Mouse (Mus musculus) olfactory bulb, adult 2 months (tissue): ENCODE measurements around the gene Kcp. TPM values are rescaled to one million over a fixed set of nuclear protein-coding genes. Genes with fewer than 3 reads are reported as not detected.
A peak's percentile ranks its signal among the peaks of the same experiment; 100 is the strongest.

Source experiments
- H3K27ac ChIP-seq: fragments of 200-500 bp; 2 replicates; pipeline ENCODE4 v1.5.1; 2012; ENCODE audit warnings: low read depth, low read length; ENCODE audit not compliant: insufficient read depth
- H3K4me1 ChIP-seq: fragments of 200-500 bp; 2 replicates; pipeline ENCODE4 v1.6.1; 2012; ENCODE audit warnings: low read length; ENCODE audit not compliant: control insufficient read depth, insufficient read depth
- H3K4me3 ChIP-seq: fragments of 200-500 bp; 2 replicates; pipeline ENCODE4 v1.5.1; 2012; ENCODE audit warnings: mild to moderate bottlenecking, low read depth, low read length, moderate library complexity; ENCODE audit not compliant: insufficient read depth
- CTCF ChIP-seq: fragments of 200-500 bp; IDR thresholded peaks from 2 replicates; pipeline ENCODE4 v1.5.1; 2012; ENCODE audit warnings: low read depth, mild to moderate bottlenecking, low read length, moderate library complexity; ENCODE audit not compliant: insufficient read depth
- POLR2A ChIP-seq: fragments of 200-500 bp; IDR thresholded peaks from 2 replicates; pipeline ENCODE4 v1.6.1; 2012; ENCODE audit warnings: mild to moderate bottlenecking, low read depth, low read length, moderate library complexity; ENCODE audit not compliant: insufficient read depth
- WGBS: fragments of 180-500 bp; shearing (Covaris S2); methylation state at CpG from one replicate; pipeline ENCODE4 v1.1.7; 2018; 5-methylcytosine and 5-hydroxymethylcytosine counted together
- polyA plus RNA-seq: library from polyadenylated mRNA; stranded (reverse); fragments of >200 nt; gene quantifications from 2 replicates; pipeline ENCODE4 v1.2.4, GENCODE M21; 2012; ENCODE audit warnings: low replicate concordance; ENCODE audit not compliant: missing spikeins, insufficient read depth, insufficient read length

The Kcp gene
- polyA plus RNA-seq = not detected in 2 replicates

DNA sequence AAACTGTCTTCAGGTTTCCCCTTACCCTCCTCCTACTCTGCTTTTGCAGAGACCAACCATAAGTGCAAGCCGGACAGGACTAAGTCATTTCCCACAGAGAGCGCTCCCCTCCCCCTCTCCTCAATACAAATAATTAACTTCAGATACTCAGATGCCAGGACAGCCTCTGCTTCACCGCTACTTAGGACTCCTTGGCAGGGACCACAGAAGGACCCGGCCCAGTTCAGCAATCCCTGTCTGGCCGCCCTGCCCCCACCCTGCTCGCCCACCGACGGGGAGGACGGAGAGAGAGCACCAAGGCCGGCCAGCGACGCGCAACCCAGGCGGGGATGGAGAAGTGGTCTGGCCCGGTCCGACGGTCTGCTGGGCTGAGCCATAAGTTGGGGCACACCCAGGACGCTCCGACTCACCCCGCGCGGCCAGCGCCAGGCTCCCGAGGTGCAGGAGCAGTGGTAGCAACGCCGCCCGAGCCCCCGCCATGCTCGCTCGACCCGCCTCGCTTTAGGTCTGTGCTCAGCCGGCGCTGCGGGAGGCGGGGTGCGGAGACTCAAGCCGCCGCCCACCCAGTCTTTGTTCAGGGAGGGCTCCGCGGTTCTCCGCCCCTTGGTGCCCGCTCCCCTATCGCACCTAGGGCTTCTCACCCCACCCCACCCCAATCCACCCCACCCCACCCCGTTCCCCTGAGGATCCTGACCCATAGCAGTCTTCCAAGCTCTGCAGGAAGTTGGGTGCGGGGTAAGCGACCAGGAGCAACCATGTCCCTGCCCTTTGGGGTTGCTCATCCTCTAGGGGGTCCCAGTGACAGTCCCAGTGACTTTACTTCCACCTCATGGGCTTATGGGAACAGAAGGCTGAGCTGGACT is at the start of gene Kcp:
TSS of gene Kcp (minus strand) at position 506 of the 863 bp plus-strand sequence.
- WGBS = 3% methylated on average over 47 of the region's 47 CpGs
- Histone ChIP-seq H3K4me1 (peaks cover 7% of the 10 kb centered on the region), H3K27ac (no peak within 1 kb of the TSS), H3K4me3 (peak within 1 kb of the TSS; percentile 35)
- TF ChIP-seq CTCF (no peak), POLR2A (no peak)

DNA sequence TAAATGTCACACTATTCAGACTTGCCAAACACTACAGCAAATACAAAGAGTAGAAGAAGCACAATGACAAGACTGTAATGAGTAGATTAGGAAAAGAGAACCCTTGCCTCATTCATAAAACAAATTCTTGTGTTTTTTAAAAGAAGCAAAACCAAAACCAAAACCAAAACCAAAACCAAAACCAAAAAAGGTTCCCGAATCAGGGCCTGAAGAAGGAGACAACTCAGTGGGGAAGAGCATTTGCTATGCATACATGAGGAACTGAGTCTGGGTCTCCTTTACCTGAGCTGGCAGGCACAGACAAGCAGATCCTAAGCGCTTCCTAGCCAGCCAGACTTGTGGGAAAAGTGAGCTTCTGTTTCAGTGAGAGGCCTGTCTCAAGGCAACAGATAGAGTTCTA is 49.4 kb upstream of the Kcp start:
- no peak overlapping the region for H3K27ac ChIP-seq
- H3K4me1 ChIP-seq = no peaks in the 10 kb centered on the region
- TF ChIP-seq CTCF (no peak), POLR2A (no peak)
- WGBS = 89% methylated on average over 2 of the region's 2 CpGs
- H3K4me3 ChIP-seq = no peak overlapping the region

GRCm38 (mm10) chr6:29552526-29552925 is 44.8 kb upstream of the Kcp start:
- Histone ChIP-seq H3K4me3 (no peak overlapping the region), H3K4me1 (no peaks in the 10 kb centered on the region), H3K27ac (no peak overlapping the region)
- WGBS = 94% methylated on average over 2 of the region's 2 CpGs
- no peak for TF ChIP-seq POLR2A
- no peak for TF ChIP-seq CTCF

- no peaks in the 10 kb centered on the region for H3K4me1 ChIP-seq
- H3K27ac ChIP-seq = no peak overlapping the region
- 46% methylated on average over 1 of the region's 1 CpGs for WGBS
- H3K4me3 ChIP-seq = no peak overlapping the region
- TF ChIP-seq CTCF = no peak
- no peak for TF ChIP-seq POLR2A
Observed at GRCm38 (mm10) chr6:29548086-29548485, 40.3 kb upstream of the Kcp start.

- no peak overlapping the region for H3K27ac ChIP-seq
- no peak overlapping the region for H3K4me3 ChIP-seq
- H3K4me1 ChIP-seq = no peaks in the 10 kb centered on the region
- no peak for TF ChIP-seq POLR2A
- TF ChIP-seq CTCF = no peak
Observed at GRCm38 (mm10) chr6:29547582-29547981, 39.8 kb upstream of the Kcp start.

DNA sequence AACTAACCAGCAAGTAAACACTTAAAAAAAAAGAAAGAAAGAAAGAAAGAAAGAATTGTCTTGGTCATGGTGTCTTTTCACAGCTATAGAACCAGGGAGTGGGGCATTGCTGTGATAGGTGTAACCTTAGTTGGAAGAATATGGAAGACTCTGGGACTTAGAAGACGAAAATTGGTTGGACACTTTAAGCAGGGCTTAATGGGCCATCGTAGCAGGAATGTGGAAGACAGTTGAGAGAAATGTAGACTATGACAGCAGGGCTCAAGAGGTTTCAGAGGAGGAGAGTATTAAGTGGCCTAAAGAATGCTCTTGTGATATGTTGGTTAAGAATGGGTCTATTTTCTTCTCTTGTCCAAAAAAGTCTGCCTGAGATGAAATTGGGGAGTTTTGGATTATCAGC is 37.9 kb upstream of the Kcp start:
- TF ChIP-seq CTCF = no peak
- TF ChIP-seq POLR2A = no peak
- WGBS = 100% methylated on average over 2 of the region's 2 CpGs

GRCm38 (mm10) chr6:29540956-29541355 is 33.2 kb upstream of the Kcp start:
- WGBS = 89% methylated on average over 1 of the region's 1 CpGs
- TF ChIP-seq CTCF (no peak), POLR2A (no peak)
- peaks cover 7% of the 10 kb centered on the region for H3K4me1 ChIP-seq
- no peak overlapping the region for H3K4me3 ChIP-seq
- no peak overlapping the region for H3K27ac ChIP-seq

More for the DNA sequence above, 37.9 kb upstream of the Kcp start:
- Histone ChIP-seq H3K27ac (no peak overlapping the region), H3K4me1 (no peaks in the 10 kb centered on the region), H3K4me3 (no peak overlapping the region)

DNA sequence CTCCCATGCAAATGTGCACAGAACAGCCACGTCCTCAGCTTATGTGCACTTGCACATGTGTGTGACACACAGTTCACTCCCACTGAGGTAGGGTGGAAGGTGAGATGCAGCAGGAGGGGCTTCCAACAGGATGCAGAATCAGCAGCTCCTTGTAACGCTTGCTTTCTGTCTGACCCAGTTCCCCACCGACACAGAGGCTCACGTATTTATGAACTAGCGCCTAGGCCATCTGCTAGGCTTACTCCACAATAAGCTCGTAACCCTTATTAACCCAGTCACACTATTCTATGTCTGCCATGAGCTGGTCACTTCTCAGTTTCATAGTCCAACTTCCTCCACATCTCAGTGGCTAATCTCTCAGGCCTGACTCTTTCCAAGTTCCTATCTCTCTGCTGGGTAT is 32.5 kb upstream of the Kcp start:
- Histone ChIP-seq H3K4me1 (peaks cover 9% of the 10 kb centered on the region), H3K27ac (0 out of 2 replicates have a peak overlapping the region, but pooled peaks have one; percentile 56), H3K4me3 (no peak overlapping the region)
- TF ChIP-seq POLR2A (no peak), CTCF (no peak)
- WGBS = 81% methylated on average over 6 of the region's 6 CpGs

DNA sequence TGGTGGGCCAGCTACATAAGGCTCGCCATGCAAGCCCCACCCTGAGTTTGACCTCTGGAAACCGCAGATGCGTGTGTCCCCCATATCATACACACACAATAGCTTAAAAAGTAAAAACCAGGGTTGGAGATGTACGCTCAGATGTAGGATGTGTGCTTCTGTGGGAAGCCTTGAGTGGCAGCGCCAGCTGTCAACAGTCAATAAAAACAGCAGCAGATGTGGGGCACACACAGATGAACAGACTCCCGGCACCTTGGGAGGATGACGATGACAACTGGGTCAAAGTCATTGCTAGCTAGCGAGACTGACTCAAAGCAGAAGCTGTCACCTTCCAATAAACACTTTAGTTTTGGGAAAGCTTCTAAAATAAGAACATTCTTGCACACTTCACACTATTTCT is 31.8 kb upstream of the Kcp start:
- no peak for TF ChIP-seq POLR2A
- TF ChIP-seq CTCF = no peak
- Histone ChIP-seq H3K4me3 (no peak overlapping the region), H3K4me1 (peaks cover 9% of the 10 kb centered on the region), H3K27ac (no peak overlapping the region)
- 90% methylated on average over 8 of the region's 8 CpGs for WGBS

DNA sequence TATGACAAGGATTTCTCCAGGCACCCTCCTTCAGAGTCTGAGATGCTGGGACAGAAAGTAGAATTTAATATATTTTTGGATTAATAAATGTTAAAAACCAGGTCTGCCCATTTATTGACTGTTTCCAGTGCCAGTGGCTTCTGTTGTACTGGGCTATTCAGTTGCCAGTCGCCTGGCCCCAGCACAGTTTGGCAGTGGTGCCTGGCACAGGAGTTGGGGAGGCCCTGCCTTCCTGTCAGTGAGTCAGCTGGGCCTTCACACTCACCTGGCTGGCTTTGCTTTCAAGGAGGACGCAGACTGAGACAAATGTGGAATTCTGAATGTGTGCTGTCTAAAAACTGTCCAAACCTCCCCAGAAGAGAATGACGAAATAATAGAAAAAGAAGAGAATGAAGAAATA is 29.5 kb upstream of the Kcp start:
- no peak for TF ChIP-seq POLR2A
- no peak for TF ChIP-seq CTCF
- Histone ChIP-seq H3K4me3 (no peak overlapping the region), H3K27ac (no peak overlapping the region), H3K4me1 (peaks cover 9% of the 10 kb centered on the region)
- 69% methylated on average over 3 of the region's 3 CpGs for WGBS
